20 mouse cellular contexts compared by ENCODE assay signal in the genomic region with DNA sequence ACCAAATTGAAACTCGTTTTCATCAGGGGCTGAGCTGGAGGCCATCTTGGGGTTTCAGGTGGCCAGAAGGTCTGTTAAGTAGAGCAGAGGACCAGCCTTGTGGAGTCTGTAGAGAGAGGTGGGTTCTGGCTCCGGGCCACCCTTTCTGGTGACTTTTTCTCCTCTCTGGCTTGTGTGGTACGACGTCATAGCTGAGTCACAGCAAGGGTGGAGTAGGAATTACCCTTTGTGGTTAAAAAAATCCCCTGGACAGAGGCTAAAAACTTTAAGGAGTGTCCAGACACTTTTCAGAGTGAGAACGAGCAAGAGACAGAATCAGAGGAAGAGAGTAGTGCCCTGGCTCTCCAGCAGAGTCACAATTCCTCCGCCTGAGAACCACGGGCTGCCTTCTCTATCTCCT. TPM values are rescaled to one million over a fixed set of nuclear protein-coding genes. Genes with fewer than 3 reads are reported as not detected.
A peak's percentile ranks its signal among the peaks of the same experiment; 100 is the strongest.
DNase-seq lines count a peak whose midpoint lies in the region; ATAC-seq and TF ChIP-seq lines count a peak whose summit lies in the region.
"Had no signal": no experiment of that assay in that cellular context is flagged by ENCODE, and none has a peak within 500 bp of the region (broad histone marks: within the 10 kb centered on the region; RNA-seq: fewer than 3 reads in every experiment).

No protein-coding gene starts in this region.

- no peaks in the 10 kb centered on the region for H3K36me3 ChIP-seq in midbrain, embryonic 11.5 days (ENCODE audit: control insufficient read depth, insufficient read depth, low read length)
- no peaks in the 10 kb centered on the region for H3K36me3 ChIP-seq in midbrain, postnatal 0 days (ENCODE audit: insufficient read depth, low read length)
- no peaks in the 10 kb centered on the region for H3K36me3 ChIP-seq in megakaryocyte, embryonic 14.5 days (replicated peaks; ENCODE audit: low read length)
- H3K36me3 ChIP-seq: liver, embryonic 15.5 days; midbrain, embryonic 10.5 days had no signal

- H3K9me3 ChIP-seq in midbrain, embryonic 11.5 days (ENCODE audit: control insufficient read depth, low read length): no peaks in the 10 kb centered on the region
- H3K9me3 ChIP-seq in midbrain, postnatal 0 days (ENCODE audit: low read length): no peaks in the 10 kb centered on the region
- peaks cover 5% of the 10 kb centered on the region; the same call in 1 of the 2 replicates for H3K9me3 ChIP-seq in megakaryocyte, embryonic 14.5 days
- H3K9me3 ChIP-seq: liver, embryonic 15.5 days; midbrain, embryonic 10.5 days had no signal

- no peak overlapping the region for H3K4me2 ChIP-seq in midbrain, embryonic 11.5 days
- no peak overlapping the region for H3K4me2 ChIP-seq in midbrain, postnatal 0 days (ENCODE audit: low read depth, low read length, poor library complexity, severe bottlenecking)
- H3K4me2 ChIP-seq: hindbrain, embryonic 14.5 days; liver, embryonic 15.5 days had no signal

- H3K4me1 ChIP-seq in midbrain, embryonic 11.5 days (ENCODE audit: control insufficient read depth, insufficient read depth, low read length): no peaks in the 10 kb centered on the region
- no peaks in the 10 kb centered on the region for H3K4me1 ChIP-seq in midbrain, postnatal 0 days (ENCODE audit: insufficient read depth, low read length)
- H3K4me1 ChIP-seq in megakaryocyte, embryonic 14.5 days: peaks cover 73% of the 10 kb centered on the region

- ATAC-seq in midbrain, embryonic 11.5 days (ENCODE audit: low FRiP score): no peak
- no peak for ATAC-seq in midbrain, postnatal 0 days (ENCODE audit: low FRiP score)
- ATAC-seq: forebrain, embryonic 14.5 days had no signal

- DNase-seq in midbrain, embryonic 11.5 days (ENCODE audit: low spot score, missing footprints): peak; percentile 2
- DNase-seq in midbrain, postnatal 0 days (ENCODE audit: low spot score): no peak
- peak; percentile 78 for DNase-seq in NIH3T3 (ENCODE audit: low read depth)
- DNase-seq in left cerebral cortex, adult 18-20 months (ENCODE audit: low spot score in 2 of 2): no peak
- no peak for DNase-seq in embryo, embryonic 10.5 days (ENCODE audit: low spot score)
- DNase-seq in cerebellum, adult 9-10 months: no peak
- DNase-seq in yolk sac, embryonic 10.5 days (ENCODE audit: low spot score): no peak
- DNase-seq: adrenal gland, adult 8-10 months; cerebellum, adult 11-12 months; heart, adult 2 months; kidney, adult 2 months; kidney, postnatal 4 days; lung, postnatal 10 days; right cerebral cortex, postnatal 25 days had no signal

- no peak overlapping the region for H3K9ac ChIP-seq in midbrain, embryonic 11.5 days (ENCODE audit: low read length)
- no peak overlapping the region for H3K9ac ChIP-seq in midbrain, postnatal 0 days (replicated peaks; ENCODE audit: low read length, poor library complexity, severe bottlenecking)
- H3K9ac ChIP-seq: hindbrain, embryonic 14.5 days; liver, embryonic 15.5 days had no signal

- H3K4me3 ChIP-seq in midbrain, embryonic 11.5 days (ENCODE audit: low read depth, low read length): no peak overlapping the region
- no peak overlapping the region for H3K4me3 ChIP-seq in midbrain, postnatal 0 days (ENCODE audit: low read depth, low read length)
- peak overlapping the region; percentile 40 for H3K4me3 ChIP-seq in megakaryocyte, embryonic 14.5 days (replicated peaks)
- H3K4me3 ChIP-seq: heart, adult 2 months; liver, embryonic 15.5 days; midbrain, embryonic 10.5 days had no signal

- 77% methylated on average over 7 of the region's 7 CpGs for WGBS in midbrain, embryonic 11.5 days
- WGBS in midbrain, postnatal 0 days: 80% methylated on average over 7 of the region's 7 CpGs

- H3K27me3 ChIP-seq in midbrain, embryonic 11.5 days (ENCODE audit: control insufficient read depth, insufficient read depth, low read length): no peaks in the 10 kb centered on the region
- H3K27me3 ChIP-seq in midbrain, postnatal 0 days (ENCODE audit: insufficient read depth, low read length): no peaks in the 10 kb centered on the region
- H3K27me3 ChIP-seq in megakaryocyte, embryonic 14.5 days (replicated peaks): peaks cover 42% of the 10 kb centered on the region

- no peak for TF ChIP-seq CTCF in midbrain, postnatal 0 days (IDR thresholded peaks at IDR 0.05)

- no peak overlapping the region for H3K27ac ChIP-seq in midbrain, embryonic 11.5 days (ENCODE audit: low read depth, low read length)
- H3K27ac ChIP-seq in midbrain, postnatal 0 days (ENCODE audit: low read depth, low read length): no peak overlapping the region
- H3K27ac ChIP-seq: heart, adult 2 months; hindbrain, embryonic 14.5 days; liver, embryonic 15.5 days; midbrain, embryonic 10.5 days had no signal

RNA-seq across cellular contexts. Expression of gene Traf1, which starts 3.5 kb away (rescaled TPM):
- polyA plus RNA-seq in midbrain, embryonic 11.5 days (2014; fragmentation: Nextera tagmentation; extraction: Ambion mirVana): 0.32 and 0.34 TPM in 2 replicates
- 1.4 and 2.2 TPM in 2 replicates for total RNA-seq in midbrain, postnatal 0 days (2014; rRNA removed)
- polyA plus RNA-seq in midbrain, postnatal 0 days (2015; fragmentation: Nextera tagmentation; extraction: Ambion mirVana): 2.8 and 3.0 TPM in 2 replicates
- polyA plus RNA-seq in megakaryocyte, embryonic 14.5 days (2012; ENCODE audit: insufficient read depth, low replicate concordance): 0.44 TPM in 1 of 2 replicates, not detected in the other
- 1 to 10 TPM; 1.5 to 3.1 TPM for total RNA-seq in left cerebral cortex, adult 18-20 months (2021)
- polyA plus RNA-seq: neural tube, embryonic 11.5 days had no signal

RNA-seq across cellular contexts. Expression of gene Phf19, which starts 44.2 kb away (rescaled TPM):
- polyA plus RNA-seq in midbrain, embryonic 11.5 days (2014; fragmentation: Nextera tagmentation; extraction: Ambion mirVana): 3.9 and 4.0 TPM in 2 replicates
- 2.1 and 2.5 TPM in 2 replicates for total RNA-seq in midbrain, postnatal 0 days (2014; rRNA removed)
- 1.3 and 1.8 TPM in 2 replicates for polyA plus RNA-seq in midbrain, postnatal 0 days (2015; fragmentation: Nextera tagmentation; extraction: Ambion mirVana)
- polyA plus RNA-seq in megakaryocyte, embryonic 14.5 days (2012; ENCODE audit: insufficient read depth, low replicate concordance): 1.2 TPM in 1 of 2 replicates, not detected in the other
- total RNA-seq in left cerebral cortex, adult 18-20 months (2021): 1 to 10 TPM in 1 of 2 experiments, under 1 TPM in 1; 0.87 to 1.3 TPM

Comparison
In these comparisons a context has a peak if more than half of its experiments do, and no peak if none do; other contexts are left out.
1. DNase-seq: peak in midbrain, embryonic 11.5 days (single experiment) and NIH3T3 (single experiment); none in midbrain, postnatal 0 days (single experiment), left cerebral cortex, adult 18-20 months (0 of 2), embryo, embryonic 10.5 days (single experiment), cerebellum, adult 9-10 months (single experiment) and yolk sac, embryonic 10.5 days (single experiment).